Mouse (Mus musculus) ES-E14 (cell line): Measurements from ENCODE around the gene Abcc2.

Experiments
- CHD2 ChIP-seq: IDR thresholded peaks from 2 replicates; pipeline ENCODE4 v1.6.1; 2014; ENCODE audit warnings: mild to moderate bottlenecking, low read depth, low read length, inconsistent platforms
- ZNF384 ChIP-seq: IDR thresholded peaks from 2 replicates; pipeline ENCODE4 v1.6.1; 2012; ENCODE audit warnings: low read depth, low read length, inconsistent platforms

DNA sequence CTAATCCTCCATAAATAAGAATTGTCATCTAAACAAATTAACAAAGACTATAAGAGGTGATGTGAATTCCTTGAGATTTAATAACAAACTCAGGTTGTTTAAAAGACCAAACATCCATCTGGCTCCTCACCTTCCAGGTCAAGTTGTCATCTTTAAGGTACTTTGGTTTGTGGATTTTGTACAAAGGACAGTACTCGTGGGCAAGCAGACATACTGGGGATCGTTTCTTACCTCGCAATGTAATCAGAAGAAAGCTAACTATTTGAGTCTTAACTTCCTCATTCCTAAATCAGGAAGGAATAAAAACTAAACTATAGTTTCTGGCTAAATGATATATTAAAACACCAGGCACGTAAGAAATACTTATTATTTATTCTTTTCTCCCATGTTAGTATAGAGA, 11.4 kb upstream of the Abcc2 start:
- TF ChIP-seq CHD2 (no peak), ZNF384 (no peak)
